Mouse (Mus musculus) limb, embryonic 10.5 days (tissue): ENCODE measurements around the gene Dpf3. TPM values are rescaled to one million over a fixed set of nuclear protein-coding genes. Genes with fewer than 3 reads are reported as not detected.

Experiments used
- DNase-seq: peaks from one replicate; pipeline ENCODE4 v3.0.0-alpha.2; 2017; ENCODE audit warnings: low spot score
- H3K27ac ChIP-seq: fragments of 300-500 bp; sonication (generic); 2 replicates; pipeline ENCODE4 v1.5.1; 2016; ENCODE audit warnings: mild to moderate bottlenecking
- H3K27me3 ChIP-seq: fragments of 300-500 bp; sonication (generic); 2 replicates; pipeline ENCODE4 v1.6.1; 2016; ENCODE audit warnings: low read depth, mild to moderate bottlenecking; ENCODE audit not compliant: poor library complexity, severe bottlenecking
- H3K36me3 ChIP-seq: fragments of 300-500 bp; sonication (generic); 2 replicates; pipeline ENCODE4 v1.6.1; 2016; ENCODE audit warnings: mild to moderate bottlenecking, moderate library complexity
- H3K4me1 ChIP-seq: fragments of 300-500 bp; sonication (generic); 2 replicates; pipeline ENCODE4 v1.6.1; 2016
- H3K4me3 ChIP-seq: fragments of 300-500 bp; sonication (generic); 2 replicates; pipeline ENCODE4 v1.5.1; 2016; ENCODE audit warnings: mild to moderate bottlenecking, moderate library complexity
- H3K9me3 ChIP-seq: fragments of 300-500 bp; sonication (generic); replicated peaks from 2 replicates; pipeline ENCODE4 v1.6.1; 2016; ENCODE audit warnings: mild to moderate bottlenecking
- WGBS: fragments of 180-500 bp; shearing (Covaris S2); methylation state at CpG from one replicate; pipeline ENCODE4 v1.1.7; 2016; 5-methylcytosine and 5-hydroxymethylcytosine counted together
- polyA plus RNA-seq: library from polyadenylated mRNA; unstranded; fragments of >200 nt; fragmentation: Nextera tagmentation; extraction: Ambion mirVana; gene quantifications from 2 replicates; pipeline ENCODE4 v1.2.1, GENCODE M21; 2016

Dpf3 gene
- polyA plus RNA-seq, 1 experiment from 2014 or later: 2.6 TPM

GRCm38 (mm10) chr12:83340960-83341359, 146.6 kb downstream of the Dpf3 start:
- Histone ChIP-seq H3K27ac (no peak overlapping the region), H3K4me1 (peaks cover 14% of the 10 kb centered on the region), H3K36me3 (no peaks in the 10 kb centered on the region), H3K27me3 (no peaks in the 10 kb centered on the region; the same call in 1 of the 2 replicates), H3K9me3 (no peaks in the 10 kb centered on the region), H3K4me3 (no peak overlapping the region)
- no peak for DNase-seq
- WGBS: 92% methylated on average over 4 of the region's 4 CpGs

- Histone ChIP-seq H3K27ac (no peak overlapping the region), H3K4me3 (no peak overlapping the region), H3K27me3 (no peaks in the 10 kb centered on the region; the same call in 1 of the 2 replicates), H3K9me3 (no peaks in the 10 kb centered on the region), H3K36me3 (no peaks in the 10 kb centered on the region), H3K4me1 (peaks cover 14% of the 10 kb centered on the region)
- no peak for DNase-seq
- 89% methylated on average over 1 of the region's 1 CpGs for WGBS
These were observed 149.2 kb downstream of the Dpf3 start for GRCm38 (mm10) chr12:83338345-83338744.

- H3K4me1 ChIP-seq: peaks cover 12% of the 10 kb centered on the region
- no peak for DNase-seq
- no peaks in the 10 kb centered on the region; the same call in 1 of the 2 replicates for H3K27me3 ChIP-seq
- H3K36me3 ChIP-seq: no peaks in the 10 kb centered on the region
- H3K4me3 ChIP-seq: no peak overlapping the region
- H3K9me3 ChIP-seq: no peaks in the 10 kb centered on the region
- 46% methylated on average over 7 of the region's 7 CpGs for WGBS
- no peak overlapping the region for H3K27ac ChIP-seq
These were observed 149.8 kb downstream of the Dpf3 start for GRCm38 (mm10) chr12:83337776-83338149.

GRCm38 (mm10) chr12:83337077-83337775, 150.3 kb downstream of the Dpf3 start:
- H3K9me3 ChIP-seq: no peaks in the 10 kb centered on the region
- H3K4me1 ChIP-seq: peaks cover 6% of the 10 kb centered on the region
- no peaks in the 10 kb centered on the region; the same call in 1 of the 2 replicates for H3K27me3 ChIP-seq
- no peak for DNase-seq
- H3K4me3 ChIP-seq: no peak overlapping the region
- H3K27ac ChIP-seq: no peak overlapping the region
- 18% methylated on average over 13 of the region's 13 CpGs for WGBS
- no peaks in the 10 kb centered on the region for H3K36me3 ChIP-seq

GRCm38 (mm10) chr12:83330056-83330455, 157.5 kb downstream of the Dpf3 start:
- H3K27ac ChIP-seq: no peak overlapping the region
- H3K27me3 ChIP-seq: no peaks in the 10 kb centered on the region
- H3K4me1 ChIP-seq: peaks cover 8% of the 10 kb centered on the region
- no peaks in the 10 kb centered on the region for H3K9me3 ChIP-seq
- H3K4me3 ChIP-seq: no peak overlapping the region
- 81% methylated on average over 7 of the region's 7 CpGs for WGBS
- DNase-seq: no peak
- no peaks in the 10 kb centered on the region for H3K36me3 ChIP-seq

- WGBS: 92% methylated on average over 13 of the region's 13 CpGs
- no peaks in the 10 kb centered on the region for H3K27me3 ChIP-seq
- H3K4me3 ChIP-seq: no peak overlapping the region
- H3K36me3 ChIP-seq: no peaks in the 10 kb centered on the region
- no peak for DNase-seq
- H3K4me1 ChIP-seq: peaks cover 8% of the 10 kb centered on the region
- no peaks in the 10 kb centered on the region for H3K9me3 ChIP-seq
- H3K27ac ChIP-seq: no peak overlapping the region
These were observed 158.6 kb downstream of the Dpf3 start for GRCm38 (mm10) chr12:83328899-83329298.

GRCm38 (mm10) chr12:83328491-83328890, 159.0 kb downstream of the Dpf3 start:
- H3K4me1 ChIP-seq: peaks cover 8% of the 10 kb centered on the region
- H3K27ac ChIP-seq: no peak overlapping the region
- no peaks in the 10 kb centered on the region for H3K27me3 ChIP-seq
- no peak for DNase-seq
- H3K4me3 ChIP-seq: no peak overlapping the region
- 63% methylated on average over 4 of the region's 4 CpGs for WGBS
- H3K9me3 ChIP-seq: no peaks in the 10 kb centered on the region
- H3K36me3 ChIP-seq: no peaks in the 10 kb centered on the region

GRCm38 (mm10) chr12:83327451-83327850, 160.1 kb downstream of the Dpf3 start:
- Histone ChIP-seq H3K9me3 (no peaks in the 10 kb centered on the region), H3K4me1 (peaks cover 8% of the 10 kb centered on the region), H3K27ac (no peak overlapping the region), H3K4me3 (no peak overlapping the region), H3K27me3 (no peaks in the 10 kb centered on the region), H3K36me3 (no peaks in the 10 kb centered on the region)
- no peak for DNase-seq
- 83% methylated on average over 1 of the region's 1 CpGs for WGBS

- no peak overlapping the region for H3K27ac ChIP-seq
- peaks cover 11% of the 10 kb centered on the region for H3K4me1 ChIP-seq
- no peak overlapping the region for H3K4me3 ChIP-seq
- no peaks in the 10 kb centered on the region for H3K27me3 ChIP-seq
- no peaks in the 10 kb centered on the region for H3K36me3 ChIP-seq
- no peak for DNase-seq
- 88% methylated on average over 3 of the region's 3 CpGs for WGBS
- no peaks in the 10 kb centered on the region for H3K9me3 ChIP-seq
These were observed 166.8 kb downstream of the Dpf3 start for GRCm38 (mm10) chr12:83320725-83321124.

GRCm38 (mm10) chr12:83317646-83318443, 169.7 kb downstream of the Dpf3 start:
- Histone ChIP-seq H3K9me3 (no peaks in the 10 kb centered on the region), H3K4me3 (no peak overlapping the region), H3K27ac (no peak overlapping the region; the same call in 1 of the 2 replicates), H3K4me1 (peaks cover 11% of the 10 kb centered on the region), H3K27me3 (peaks cover 8% of the 10 kb centered on the region; the same call in 1 of the 2 replicates), H3K36me3 (no peaks in the 10 kb centered on the region)
- DNase-seq: no peak
- 66% methylated on average over 8 of the region's 8 CpGs for WGBS

GRCm38 (mm10) chr12:83314666-83315065, 172.8 kb downstream of the Dpf3 start:
- WGBS: 77% methylated on average over 7 of the region's 7 CpGs
- no peak overlapping the region for H3K4me3 ChIP-seq
- no peak overlapping the region for H3K27ac ChIP-seq
- H3K4me1 ChIP-seq: peaks cover 17% of the 10 kb centered on the region
- no peaks in the 10 kb centered on the region for H3K9me3 ChIP-seq
- H3K36me3 ChIP-seq: no peaks in the 10 kb centered on the region
- H3K27me3 ChIP-seq: peaks cover 8% of the 10 kb centered on the region; the same call in 1 of the 2 replicates
- no peak for DNase-seq

GRCm38 (mm10) chr12:83312818-83313217, 174.7 kb downstream of the Dpf3 start:
- WGBS: 90% methylated on average over 9 of the region's 9 CpGs
- DNase-seq: no peak
- no peaks in the 10 kb centered on the region for H3K36me3 ChIP-seq
- no peak overlapping the region for H3K27ac ChIP-seq
- H3K4me1 ChIP-seq: peaks cover 24% of the 10 kb centered on the region
- H3K27me3 ChIP-seq: peaks cover 8% of the 10 kb centered on the region; the same call in 1 of the 2 replicates
- no peak overlapping the region for H3K4me3 ChIP-seq
- no peaks in the 10 kb centered on the region for H3K9me3 ChIP-seq

- Histone ChIP-seq H3K36me3 (no peaks in the 10 kb centered on the region), H3K9me3 (no peaks in the 10 kb centered on the region), H3K4me1 (peaks cover 13% of the 10 kb centered on the region; the same call in 1 of the 2 replicates), H3K4me3 (no peak overlapping the region), H3K27ac (no peak overlapping the region), H3K27me3 (peaks cover 8% of the 10 kb centered on the region; the same call in 1 of the 2 replicates)
- no peak for DNase-seq
- WGBS: 51% methylated on average over 11 of the region's 11 CpGs
These were observed 176.9 kb downstream of the Dpf3 start for GRCm38 (mm10) chr12:83310567-83310966.
